Mouse (Mus musculus) CH12.LX (cell line): Measurements from ENCODE around the gene Tmem265. TPM values are rescaled to one million over a fixed set of nuclear protein-coding genes. Genes with fewer than 3 reads are reported as not detected.

Source experiments
- DNase-seq: peaks from one replicate; pipeline ENCODE4 v3.0.0-alpha.2; 2013; ENCODE audit errors: extremely low read depth
- H3K27ac ChIP-seq: 2 replicates; pipeline ENCODE4 v1.5.1; 2012; ENCODE audit warnings: low read depth, mild to moderate bottlenecking, control low read depth, moderate library complexity; ENCODE audit not compliant: insufficient read depth
- H3K27me3 ChIP-seq: replicated peaks from 2 replicates; pipeline ENCODE3; 2012; ENCODE audit warnings: inconsistent platforms
- H3K36me3 ChIP-seq, 2 experiments: replicated peaks in 1 of 2; 2 replicates each; pipeline versions ENCODE3 to v1.6.1; 2012; ENCODE audit warnings: inconsistent platforms in 1 of 2, low read length in 1 of 2, mild to moderate bottlenecking in 1 of 2, mixed read lengths in 1 of 2, moderate library complexity in 1 of 2; ENCODE audit not compliant: control insufficient read depth in 1 of 2, insufficient read depth in 1 of 2
- H3K4me1 ChIP-seq, 2 experiments: 2 replicates each; pipeline ENCODE4 v1.6.1; 2012; ENCODE audit warnings: inconsistent platforms in 1 of 2, moderate library complexity in 1 of 2; ENCODE audit not compliant: insufficient read depth in 2 of 2, control insufficient read depth in 1 of 2
- H3K4me2 ChIP-seq: 2 replicates; pipeline ENCODE4 v1.6.1; 2012; ENCODE audit warnings: low read depth, mild to moderate bottlenecking, control low read depth; ENCODE audit not compliant: poor library complexity, insufficient read depth, severe bottlenecking
- H3K4me3 ChIP-seq, 3 experiments: fragments of 150-350 bp in 1 of 3; sonication (generic) in 1 of 3; replicated peaks in 1 of 3; 2 replicates each; pipeline versions ENCODE3 to v1.5.1; 2011 to 2012; ENCODE audit warnings: low read depth in 2 of 3, low read length in 2 of 3, mild to moderate bottlenecking in 2 of 3, moderate library complexity in 2 of 3, control low read depth in 1 of 3, improper control_type of control experiment in 1 of 3, inconsistent platforms in 1 of 3, mixed read lengths in 1 of 3; ENCODE audit not compliant: poor library complexity in 1 of 3
- H3K79me2 ChIP-seq: replicated peaks from 2 replicates; pipeline ENCODE4 v1.6.1; 2012; ENCODE audit warnings: mild to moderate bottlenecking, moderate library complexity; ENCODE audit not compliant: control insufficient read depth, poor library complexity, insufficient read depth, severe bottlenecking; ENCODE audit errors: extremely low read depth
- H3K9ac ChIP-seq: 2 replicates; pipeline ENCODE4 v1.6.1; 2012; ENCODE audit warnings: low read depth, mild to moderate bottlenecking, control low read depth, moderate library complexity; ENCODE audit not compliant: insufficient read depth
- H3K9me3 ChIP-seq: replicated peaks from 2 replicates; pipeline ENCODE3; 2012; ENCODE audit warnings: low read length, inconsistent platforms, mixed read lengths
- BHLHE40 ChIP-seq: IDR thresholded peaks from 2 replicates; pipeline ENCODE4 v1.6.1; 2011; ENCODE audit warnings: mild to moderate bottlenecking, low read depth, low read length, improper control_type of control experiment
- CHD2 ChIP-seq: IDR thresholded peaks from 2 replicates; pipeline ENCODE4 v1.6.1; 2011; ENCODE audit warnings: low read length, improper control_type of control experiment
- CTCF ChIP-seq, 2 experiments: IDR thresholded peaks in 1 of 2; conservative IDR thresholded peaks in 1 of 2; 2 replicates each; pipeline ENCODE4 v1.5.1; 2011 to 2012; ENCODE audit warnings: low read depth in 2 of 2, low read length in 2 of 2, improper control_type of control experiment in 1 of 2, inconsistent platforms in 1 of 2, mild to moderate bottlenecking in 1 of 2, moderate library complexity in 1 of 2
- E2F4 ChIP-seq: IDR thresholded peaks from 2 replicates; pipeline ENCODE4 v1.6.1; 2011; ENCODE audit warnings: low read depth, low read length, improper control_type of control experiment; ENCODE audit not compliant: insufficient replicate concordance
- ELF1 ChIP-seq: IDR thresholded peaks from 2 replicates; pipeline ENCODE4 v1.6.1; 2014; ENCODE audit warnings: low read depth, mild to moderate bottlenecking, inconsistent platforms, low read length, improper control_type of control experiment
- HCFC1 ChIP-seq: IDR thresholded peaks from 2 replicates; pipeline ENCODE4 v1.6.1; 2012; ENCODE audit warnings: low read depth, mild to moderate bottlenecking, inconsistent platforms, low read length, improper control_type of control experiment
- IRF4 ChIP-seq: IDR thresholded peaks from 2 replicates; pipeline ENCODE4 v1.6.1; 2014; ENCODE audit warnings: low read depth, mild to moderate bottlenecking, inconsistent platforms, low read length, improper control_type of control experiment
- JUND ChIP-seq: conservative IDR thresholded peaks from 2 replicates; pipeline ENCODE4 v1.6.1; 2011; ENCODE audit warnings: low read depth, low read length, improper control_type of control experiment
- KAT2A ChIP-seq: IDR thresholded peaks from 2 replicates; pipeline ENCODE4 v1.6.1; 2012; ENCODE audit warnings: low read length, improper control_type of control experiment, inconsistent platforms; ENCODE audit not compliant: insufficient replicate concordance
- MAX ChIP-seq: IDR thresholded peaks from 2 replicates; pipeline ENCODE4 v1.6.1; 2011; ENCODE audit warnings: low read length, improper control_type of control experiment
- MAZ ChIP-seq: IDR thresholded peaks from 2 replicates; pipeline ENCODE4 v1.6.1; 2012; ENCODE audit warnings: low read depth, mild to moderate bottlenecking, inconsistent platforms, low read length, improper control_type of control experiment, moderate library complexity
- MXI1 ChIP-seq: IDR thresholded peaks from 2 replicates; pipeline ENCODE4 v1.6.1; 2011; ENCODE audit warnings: mild to moderate bottlenecking, low read depth, low read length, improper control_type of control experiment
- MYC ChIP-seq: IDR thresholded peaks from 2 replicates; pipeline ENCODE4 v1.6.1; 2011; ENCODE audit warnings: low read depth, mild to moderate bottlenecking, improper control_type of control experiment, low read length
- NELFE ChIP-seq: IDR thresholded peaks from 2 replicates; pipeline ENCODE4 v1.6.1; 2011; ENCODE audit warnings: low read depth, low read length, improper control_type of control experiment
- NRF1 ChIP-seq: IDR thresholded peaks from 2 replicates; pipeline ENCODE4 v1.6.1; 2014; ENCODE audit warnings: low read depth, mild to moderate bottlenecking, inconsistent platforms, low read length, improper control_type of control experiment, moderate library complexity
- PAX5 ChIP-seq: IDR thresholded peaks from 2 replicates; pipeline ENCODE4 v1.6.1; 2012; ENCODE audit warnings: low read length, inconsistent platforms, mixed read lengths
- RAD21 ChIP-seq: IDR thresholded peaks from 2 replicates; pipeline ENCODE4 v1.6.1; 2011; ENCODE audit warnings: low read depth, mild to moderate bottlenecking, low read length, improper control_type of control experiment, moderate library complexity
- RCOR1 ChIP-seq: conservative IDR thresholded peaks from 2 replicates; pipeline ENCODE4 v1.6.1; 2012; ENCODE audit warnings: low read depth, mild to moderate bottlenecking, inconsistent platforms, low read length, improper control_type of control experiment
- SIN3A ChIP-seq: IDR thresholded peaks from 2 replicates; pipeline ENCODE4 v1.6.1; 2012; ENCODE audit warnings: low read length, improper control_type of control experiment, inconsistent platforms
- SMC3 ChIP-seq: IDR thresholded peaks from 2 replicates; pipeline ENCODE4 v1.6.1; 2011; ENCODE audit warnings: low read depth, low read length, improper control_type of control experiment
- TBP ChIP-seq: conservative IDR thresholded peaks from 2 replicates; pipeline ENCODE4 v1.6.1; 2011; ENCODE audit warnings: low read depth, low read length, improper control_type of control experiment
- TCF12 ChIP-seq: IDR thresholded peaks from 2 replicates; pipeline ENCODE4 v1.6.1; 2014; ENCODE audit warnings: low read depth, mild to moderate bottlenecking, inconsistent platforms, low read length, improper control_type of control experiment
- USF1 ChIP-seq: IDR thresholded peaks from 2 replicates; pipeline ENCODE4 v1.6.1; 2014; ENCODE audit warnings: low read depth, mild to moderate bottlenecking, inconsistent platforms, low read length, improper control_type of control experiment
- USF2 ChIP-seq: conservative IDR thresholded peaks from 2 replicates; pipeline ENCODE4 v1.6.1; 2011; ENCODE audit warnings: low read depth, low read length, improper control_type of control experiment
- ZKSCAN1 ChIP-seq: IDR thresholded peaks from 2 replicates; pipeline ENCODE4 v1.6.1; 2012; ENCODE audit warnings: low read depth, inconsistent platforms, low read length, improper control_type of control experiment, borderline replicate concordance
- ZMIZ1 ChIP-seq: IDR thresholded peaks from 2 replicates; pipeline ENCODE4 v1.6.1; 2012; ENCODE audit warnings: low read depth, mild to moderate bottlenecking, inconsistent platforms, low read length, improper control_type of control experiment
- ZNF384 ChIP-seq: IDR thresholded peaks from 2 replicates; pipeline ENCODE4 v1.6.1; 2012; ENCODE audit warnings: low read depth, low read length, improper control_type of control experiment, inconsistent platforms
- dilution Hi-C: fragments of 300-500 bp; cut with MboI; formaldehyde crosslinking; loops from 2 replicates; pipeline ENCODE4 v1.14.3; 2020; ENCODE audit warnings: low sequenced_read_pairs; ENCODE audit not compliant: extremely low pct_unique_long_range_greater_than_20kb, extremely low pct_ligation_motif_present
- in situ Hi-C: fragments of 300-500 bp; cut with MboI; formaldehyde crosslinking; loops from 3 replicates; pipeline ENCODE4 v1.14.3; 2019; ENCODE audit warnings: low sequenced_read_pairs, low pct_ligation_motif_present, low pct_unique_long_range_greater_than_20kb, mixed read lengths
- polyA plus RNA-seq: library from polyadenylated mRNA; unstranded; fragments of >175 nt; gene quantifications from 2 replicates; pipeline ENCODE4 v1.2.1, GENCODE M21; 2012; ENCODE audit warnings: low read depth; ENCODE audit not compliant: insufficient read length
- total RNA-seq, 2 experiments: library from RNA; depleted of rRNA; stranded (reverse); fragments of 300-350 nt in 1 of 2; fragments of >200 nt in 1 of 2; gene quantifications; 2 replicates each; pipeline ENCODE4 v1.2.3; 2012 to 2014

Gene Tmem265
- total and polyA plus RNA-seq, 3 experiments: 0.93 to 2.3 TPM; not detected in 1

GRCm38 (mm10) chr7:127511808-127512230 is 49.4 kb upstream of the Tmem265 start, which contains the start of gene Srcap (continued):
- TF ChIP-seq PAX5 (no peak), RCOR1 (no peak), ELF1 (peak; percentile 61), TCF12 (peak; percentile 83; the same call in 1 of the 2 replicates), HCFC1 (peak; percentile 94), IRF4 (peak; percentile 59; the same call in 1 of the 2 replicates), CHD2 (peak; percentile 100), MAX (peak; percentile 95), USF2 (no peak), BHLHE40 (peak; percentile 94), E2F4 (0 out of 2 replicates have a peak, but pooled peaks have one; percentile 62), TBP (peak; percentile 88), NELFE (peak; percentile 66), SMC3 (no peak), ZMIZ1 (peak; percentile 84; the same call in 1 of the 2 replicates)

GRCm38 (mm10) chr7:127512231-127513015 is 48.8 kb upstream of the Tmem265 start:
- peaks cover 4 to 25% of the 10 kb centered on the region in 2 experiments for H3K4me1 ChIP-seq
- H3K4me2 ChIP-seq: peak overlapping the region; percentile 98
- dilution Hi-C loops (no loop called here), in situ Hi-C loops (no loop called here)
- peaks cover 47% of the 10 kb centered on the region for H3K79me2 ChIP-seq
- peak overlapping the region; percentile 98 for H3K27ac ChIP-seq
- TF ChIP-seq TBP (no peak), RAD21 (no peak), NRF1 (peak; percentile 86), ZNF384 (no peak), SIN3A (no peak; the same call in none of the 2 replicates), MAZ (peak; percentile 96), IRF4 (0 out of 2 replicates have a peak, but pooled peaks have one; percentile 13), BHLHE40 (peak; percentile 59), KAT2A (no peak), ELF1 (no peak), MXI1 (peak; percentile 73), E2F4 (0 out of 2 replicates have a peak, but pooled peaks have one; percentile 0), CHD2 (no peak), JUND (no peak), CTCF (conservative IDR thresholded peaks at IDR 0.05 in 1 of 2, IDR thresholded peaks at IDR 0.05 in 1 of 2; ENCODE audit: low read depth in 2 of 2, low read length in 2 of 2) (no peak), USF2 (no peak), USF1 (no peak), ZKSCAN1 (no peak), TCF12 (peak; percentile 52; the same call in 1 of the 2 replicates), MYC (no peak)
- peak; percentile 93 for DNase-seq
- peaks cover 21 to 36% of the 10 kb centered on the region in 2 experiments for H3K36me3 ChIP-seq
- H3K9me3 ChIP-seq: no peaks in the 10 kb centered on the region
- peak overlapping the region; percentile 99 for H3K9ac ChIP-seq
- no peaks in the 10 kb centered on the region for H3K27me3 ChIP-seq
- peak overlapping the region; percentile 77 to 100 (median 78) for H3K4me3 ChIP-seq
